Mouse (Mus musculus): ENCODE measurements at regions not wholly inside any gene's neighbourhood (a gene's known extent, or its start where the extent isn't known, plus 50 kb on each side); places are given as distances from the start of the nearest gene placed in this dataset.
A peak's percentile ranks its signal among the peaks of the same experiment; 100 is the strongest.

DNA sequence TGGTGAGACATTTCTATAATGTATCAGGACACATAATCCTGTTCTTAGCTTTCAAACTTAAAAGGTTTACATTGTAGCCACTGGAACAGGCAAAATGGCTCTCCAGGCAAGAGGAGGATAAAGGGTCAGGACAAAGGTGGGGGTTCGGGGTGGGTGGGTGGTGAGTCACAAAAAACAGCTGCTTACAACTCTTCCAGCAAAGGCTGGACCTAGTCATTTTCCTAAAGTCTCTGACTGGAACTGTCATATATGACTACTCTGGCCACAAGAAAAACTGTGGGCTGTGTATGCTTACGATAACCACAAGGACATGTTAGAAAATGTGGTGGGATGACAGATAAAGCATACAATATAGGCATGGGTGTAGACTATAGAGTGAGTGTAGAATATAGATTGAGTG lies 163.6 kb upstream of the Dapk1 start:
- no peak for ATAC-seq (replicated peaks in 1 of 2; ENCODE audit: insufficient read depth in 1 of 2, low FRiP score in 2 of 2, low TSS enrichment in 1 of 2, low read depth in 1 of 2, poor library complexity in 2 of 2, severe bottlenecking in 2 of 2)

- no peak for ATAC-seq (replicated peaks in 1 of 2; ENCODE audit: insufficient read depth in 1 of 2, low FRiP score in 2 of 2, low TSS enrichment in 1 of 2, low read depth in 1 of 2, poor library complexity in 2 of 2, severe bottlenecking in 2 of 2)
These were observed 161.2 kb upstream of the Dapk1 start for GRCm38 (mm10) chr13:60440586-60440985.

DNA sequence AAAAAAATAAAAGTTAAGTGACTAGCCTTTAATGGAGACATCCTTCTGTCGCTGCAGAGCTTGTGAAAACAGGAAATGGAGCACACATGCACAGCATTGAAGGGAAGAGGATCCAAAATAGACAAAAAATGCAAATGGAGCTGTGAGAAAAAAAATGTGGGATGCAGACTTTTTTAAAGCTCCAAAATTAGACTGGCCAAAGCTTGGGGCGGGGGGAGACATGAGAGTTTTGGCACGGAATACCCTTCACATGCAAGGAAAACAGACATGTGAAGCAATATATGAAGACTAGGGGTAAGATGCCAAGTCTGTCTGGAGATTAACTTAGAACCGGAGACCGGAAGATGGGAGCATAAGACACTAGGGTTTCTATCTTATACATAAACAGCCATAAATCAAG lies 156.6 kb upstream of the Dapk1 start:
- ATAC-seq (replicated peaks in 1 of 2; ENCODE audit: insufficient read depth in 1 of 2, low FRiP score in 2 of 2, low TSS enrichment in 1 of 2, low read depth in 1 of 2, poor library complexity in 2 of 2, severe bottlenecking in 2 of 2), result no peak

- no peak for ATAC-seq (replicated peaks in 1 of 2; ENCODE audit: insufficient read depth in 1 of 2, low FRiP score in 2 of 2, low TSS enrichment in 1 of 2, low read depth in 1 of 2, poor library complexity in 2 of 2, severe bottlenecking in 2 of 2)
These were observed 154.8 kb upstream of the Dapk1 start for GRCm38 (mm10) chr13:60446926-60447325.

DNA sequence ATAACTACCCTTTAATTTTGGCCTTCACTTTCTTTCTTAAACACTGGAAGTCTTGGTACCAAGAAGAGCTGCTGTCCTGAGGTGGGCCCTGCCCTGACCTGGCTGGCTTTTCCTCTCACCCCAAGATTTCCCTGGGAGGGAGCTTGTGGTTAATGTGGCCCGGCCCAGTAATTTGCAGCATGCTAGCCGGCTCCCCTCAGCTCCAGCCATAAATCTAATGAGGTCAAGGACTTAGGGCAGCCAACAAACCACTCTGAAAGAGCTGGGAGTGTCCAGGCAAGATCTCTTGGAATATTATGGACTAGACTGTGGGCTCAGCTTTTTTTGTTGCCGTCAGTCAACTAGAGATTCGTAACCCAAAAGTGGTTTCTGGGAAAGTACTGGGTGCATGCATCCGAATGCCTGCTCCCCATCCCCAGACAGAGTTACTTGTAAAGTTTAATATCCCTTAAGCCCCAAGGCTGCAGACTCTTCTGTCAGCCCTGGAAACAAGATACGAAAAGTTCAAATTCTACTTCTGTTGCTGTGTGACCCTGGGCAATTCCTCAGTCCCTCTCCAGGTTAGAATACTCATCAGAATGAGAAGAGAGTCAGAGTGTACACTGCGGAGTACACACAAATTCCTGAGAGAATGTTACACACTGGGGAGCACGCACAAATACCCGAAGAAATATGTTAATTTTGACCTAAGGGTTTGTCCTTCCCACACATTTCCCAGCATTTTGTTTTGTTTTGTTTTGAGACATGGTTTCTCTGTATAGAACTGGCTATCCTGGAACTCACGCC lies 150.8 kb upstream of the Dapk1 start:
- no peak for ATAC-seq (replicated peaks in 1 of 2; ENCODE audit: insufficient read depth in 1 of 2, low FRiP score in 2 of 2, low TSS enrichment in 1 of 2, low read depth in 1 of 2, poor library complexity in 2 of 2, severe bottlenecking in 2 of 2)

- ATAC-seq (replicated peaks in 1 of 2; ENCODE audit: insufficient read depth in 1 of 2, low FRiP score in 2 of 2, low TSS enrichment in 1 of 2, low read depth in 1 of 2, poor library complexity in 2 of 2, severe bottlenecking in 2 of 2), result no peak
These were observed 147.8 kb upstream of the Dapk1 start for GRCm38 (mm10) chr13:60453821-60454483.

GRCm38 (mm10) chr13:60455033-60455619 lies 146.6 kb upstream of the Dapk1 start:
- ATAC-seq (replicated peaks in 1 of 2; ENCODE audit: insufficient read depth in 1 of 2, low FRiP score in 2 of 2, low TSS enrichment in 1 of 2, low read depth in 1 of 2, poor library complexity in 2 of 2, severe bottlenecking in 2 of 2), result 0 out of 4 replicates have a peak, but pooled peaks of 1 of the 2 experiments have one; percentile 17

DNA sequence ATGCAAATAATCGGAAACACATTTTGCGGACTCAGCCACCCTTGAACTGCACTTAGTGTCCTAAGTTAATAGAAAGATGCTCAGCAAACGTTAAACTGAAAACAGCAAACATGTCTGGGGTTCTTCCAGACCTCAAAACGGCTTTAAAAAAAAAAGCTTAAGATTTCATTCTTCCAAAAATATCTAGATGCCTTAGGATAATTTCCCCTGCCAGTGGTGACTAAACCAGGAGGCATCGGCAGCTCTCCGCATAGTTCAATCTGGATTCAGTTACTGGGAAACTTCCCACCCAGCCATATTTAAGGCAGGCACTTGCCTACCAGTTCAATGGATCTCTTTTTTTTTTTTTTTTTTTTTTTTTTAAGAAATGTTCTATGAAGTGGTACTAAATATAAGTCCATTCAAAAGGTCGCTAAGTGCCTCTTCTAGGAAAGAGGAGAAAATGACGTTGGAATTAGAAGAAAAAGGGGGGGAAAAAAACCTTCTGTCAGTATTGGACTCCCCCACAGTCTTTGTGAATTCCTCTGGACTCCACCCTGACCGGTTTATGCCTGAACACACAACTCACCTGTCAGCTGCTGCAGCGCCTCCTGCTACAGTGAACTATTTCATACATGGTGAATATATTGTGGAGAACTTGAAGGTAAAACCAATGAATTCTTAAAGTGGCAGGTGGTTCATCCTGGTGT lies 145.7 kb upstream of the Dapk1 start:
- ATAC-seq (replicated peaks in 1 of 2; ENCODE audit: insufficient read depth in 1 of 2, low FRiP score in 2 of 2, low TSS enrichment in 1 of 2, low read depth in 1 of 2, poor library complexity in 2 of 2, severe bottlenecking in 2 of 2), result no peak

DNA sequence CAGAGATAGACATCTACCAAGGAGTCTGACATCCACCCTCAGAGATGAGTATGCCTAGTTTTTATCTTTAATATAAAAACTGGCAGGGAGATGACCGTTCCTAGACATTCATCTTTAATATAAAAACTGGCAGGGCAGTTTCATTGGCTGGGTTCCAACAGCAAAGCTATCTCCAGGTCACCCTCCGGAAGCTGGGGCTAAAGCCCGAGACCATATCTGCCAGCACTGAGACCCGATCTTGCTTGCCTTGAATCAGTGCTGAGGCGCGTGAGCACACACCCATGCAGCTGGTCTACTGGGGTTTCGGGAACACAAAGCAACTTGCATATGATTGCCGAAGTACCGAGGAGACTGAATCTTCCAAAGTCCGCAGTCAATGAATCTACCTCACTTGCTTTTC lies 144.5 kb upstream of the Dapk1 start:
- ATAC-seq (replicated peaks in 1 of 2; ENCODE audit: insufficient read depth in 1 of 2, low FRiP score in 2 of 2, low TSS enrichment in 1 of 2, low read depth in 1 of 2, poor library complexity in 2 of 2, severe bottlenecking in 2 of 2), result no peak

GRCm38 (mm10) chr13:60459002-60459401 lies 142.7 kb upstream of the Dapk1 start:
- ATAC-seq (replicated peaks in 1 of 2; ENCODE audit: insufficient read depth in 1 of 2, low FRiP score in 2 of 2, low TSS enrichment in 1 of 2, low read depth in 1 of 2, poor library complexity in 2 of 2, severe bottlenecking in 2 of 2), result no peak

DNA sequence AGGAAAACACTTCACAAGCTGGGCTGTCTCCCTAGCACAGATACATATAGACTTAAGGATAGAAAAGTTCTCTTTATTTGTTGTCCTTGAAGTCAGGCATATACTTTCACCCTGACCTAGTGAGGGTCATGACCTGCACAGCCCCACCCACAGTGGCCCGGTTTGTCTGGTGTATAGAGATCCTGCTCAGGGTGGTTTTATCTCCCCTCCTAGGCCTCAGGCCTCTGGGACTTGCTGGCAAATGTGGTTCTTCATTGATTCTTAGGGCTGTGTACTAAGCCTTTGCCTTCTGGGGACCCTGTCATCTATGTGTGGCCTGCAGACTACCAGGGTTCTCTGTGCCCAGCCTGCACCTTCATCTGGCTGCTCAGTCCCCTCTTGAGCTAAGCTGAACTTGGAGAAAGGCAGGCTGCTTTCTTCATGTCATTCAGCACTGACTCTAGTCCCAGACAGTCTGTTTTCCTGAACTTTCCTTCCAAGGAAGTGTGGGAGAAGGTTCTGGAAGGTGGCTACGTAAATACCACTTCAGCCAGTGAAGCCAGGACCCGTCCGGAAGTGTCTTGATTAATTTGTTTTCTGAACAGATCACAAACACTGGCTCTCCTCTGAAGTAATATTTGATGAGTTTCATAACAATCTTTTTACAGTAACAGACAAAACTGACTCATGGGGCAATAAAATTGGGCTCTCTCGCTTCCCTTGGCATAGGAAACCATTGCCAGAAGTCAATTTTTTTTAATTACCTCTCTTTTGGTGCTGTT lies 135.0 kb upstream of the Dapk1 start:
- ATAC-seq (replicated peaks in 1 of 2; ENCODE audit: insufficient read depth in 1 of 2, low FRiP score in 2 of 2, low TSS enrichment in 1 of 2, low read depth in 1 of 2, poor library complexity in 2 of 2, severe bottlenecking in 2 of 2), result no peak

GRCm38 (mm10) chr13:60467821-60468579 lies 133.7 kb upstream of the Dapk1 start:
- peak in 1 of 2 experiments; percentile 74; a peak in 2 of 4 replicates for ATAC-seq (replicated peaks in 1 of 2; ENCODE audit: insufficient read depth in 1 of 2, low FRiP score in 2 of 2, low TSS enrichment in 1 of 2, low read depth in 1 of 2, poor library complexity in 2 of 2, severe bottlenecking in 2 of 2)

DNA sequence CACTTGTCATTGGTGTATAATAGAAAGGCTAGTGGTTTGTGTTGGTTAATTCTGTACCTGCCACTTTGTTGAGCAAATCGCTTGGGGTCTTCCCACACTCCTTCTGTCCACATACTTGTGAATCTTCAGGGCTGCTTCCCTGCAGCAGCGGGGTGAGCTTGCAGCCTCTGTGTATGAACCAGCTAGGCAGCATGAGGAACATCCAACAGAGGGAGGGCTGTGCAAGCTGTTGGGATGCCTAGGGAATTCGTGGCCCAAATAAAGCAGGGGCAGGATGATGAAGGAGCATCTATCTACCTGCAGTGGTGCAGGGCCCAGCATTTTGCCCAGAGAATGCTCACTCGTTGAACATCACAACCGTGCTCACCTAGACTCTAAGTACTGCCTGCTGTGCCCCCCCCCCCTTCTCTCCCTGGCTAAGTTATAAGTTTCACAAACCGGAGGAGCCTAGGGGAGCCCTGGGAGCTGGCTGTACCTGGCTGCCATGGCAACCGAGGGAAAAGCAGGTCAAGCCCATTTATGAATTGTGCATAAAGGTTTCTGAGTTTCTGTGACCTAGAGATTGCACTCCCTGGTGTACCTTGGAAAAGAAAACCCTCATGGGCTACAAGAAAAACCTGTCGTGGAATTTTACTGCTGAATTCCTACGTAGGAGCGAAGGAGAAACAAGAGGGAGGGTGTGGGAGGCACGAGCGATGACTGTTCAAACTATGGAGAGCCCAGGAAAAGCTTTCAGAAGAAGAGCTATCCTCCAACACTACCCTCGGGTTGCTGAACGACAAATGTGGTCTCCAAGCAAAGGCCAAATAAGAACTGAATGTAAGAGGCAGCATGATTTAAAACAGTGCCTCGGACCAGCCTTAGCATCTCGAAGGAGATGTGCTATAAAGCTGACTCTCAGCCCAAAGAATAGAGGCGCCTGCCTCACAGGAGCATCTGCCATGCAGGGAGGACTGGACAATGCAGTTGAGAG lies 131.0 kb upstream of the Dapk1 start:
- ATAC-seq (replicated peaks in 1 of 2; ENCODE audit: insufficient read depth in 1 of 2, low FRiP score in 2 of 2, low TSS enrichment in 1 of 2, low read depth in 1 of 2, poor library complexity in 2 of 2, severe bottlenecking in 2 of 2), result no peak

DNA sequence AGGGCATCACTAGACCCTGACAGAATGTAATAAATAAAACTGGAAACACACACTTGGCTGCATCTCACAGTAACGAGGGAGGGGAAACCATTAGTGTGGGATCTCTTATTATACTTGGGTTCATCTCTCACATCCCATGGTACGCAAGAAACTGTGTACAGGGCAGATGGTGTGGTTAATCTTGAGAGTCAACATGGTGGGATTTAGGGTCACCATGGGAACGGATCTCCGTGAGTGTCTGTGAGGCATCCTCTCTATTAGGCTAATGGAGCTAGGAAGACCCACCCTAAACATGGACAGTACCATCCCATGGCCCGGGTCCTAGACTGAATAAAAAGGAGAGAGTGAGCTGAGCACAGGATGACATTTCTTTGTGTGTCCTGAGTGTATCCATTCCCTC lies 130.1 kb upstream of the Dapk1 start:
- no peak for ATAC-seq (replicated peaks in 1 of 2; ENCODE audit: insufficient read depth in 1 of 2, low FRiP score in 2 of 2, low TSS enrichment in 1 of 2, low read depth in 1 of 2, poor library complexity in 2 of 2, severe bottlenecking in 2 of 2)

DNA sequence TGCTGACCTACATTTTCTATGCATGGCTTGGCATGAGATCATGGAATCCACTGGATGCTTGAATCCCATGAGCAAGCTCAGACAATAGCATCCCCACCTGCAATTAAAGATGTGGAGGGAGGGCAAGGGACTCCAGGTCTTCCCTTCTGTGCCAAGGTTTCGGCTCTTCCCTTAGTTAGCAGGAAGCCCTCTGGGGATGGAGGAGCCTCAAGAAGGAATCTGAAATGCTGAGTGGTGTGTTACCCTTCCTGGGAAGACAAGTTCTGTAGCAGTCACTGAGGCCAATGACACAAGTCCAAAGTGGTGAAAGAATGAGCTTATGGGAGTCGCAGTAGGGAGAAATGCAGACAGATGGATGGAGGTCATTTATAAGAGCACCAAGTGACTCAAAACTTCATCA lies 125.4 kb upstream of the Dapk1 start:
- no peak for ATAC-seq (replicated peaks in 1 of 2; ENCODE audit: insufficient read depth in 1 of 2, low FRiP score in 2 of 2, low TSS enrichment in 1 of 2, low read depth in 1 of 2, poor library complexity in 2 of 2, severe bottlenecking in 2 of 2)

DNA sequence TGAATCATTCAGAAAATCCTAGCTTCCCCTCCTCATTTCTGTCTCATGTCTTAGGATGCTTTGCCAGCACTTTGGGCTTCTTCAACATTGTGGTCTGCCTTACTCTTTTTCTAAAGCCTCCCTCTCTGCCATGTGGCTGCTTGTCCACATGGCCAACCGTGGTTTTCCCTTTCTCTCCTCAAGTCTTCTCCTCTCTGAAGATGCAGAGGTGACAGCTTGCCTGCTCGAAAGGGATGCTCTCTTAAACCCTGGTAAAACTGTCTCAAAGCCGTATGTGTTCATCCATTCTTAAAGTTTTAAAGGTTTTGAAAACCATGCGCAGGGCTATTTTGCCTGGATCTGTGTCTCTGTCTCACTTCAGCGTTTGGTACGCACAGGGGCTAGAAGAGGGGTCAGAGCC lies 123.4 kb upstream of the Dapk1 start:
- ATAC-seq (replicated peaks in 1 of 2; ENCODE audit: insufficient read depth in 1 of 2, low FRiP score in 2 of 2, low TSS enrichment in 1 of 2, low read depth in 1 of 2, poor library complexity in 2 of 2, severe bottlenecking in 2 of 2), result no peak

Measured in hematopoietic stem cell, adult 5-6 weeks (primary cell).